Mouse (Mus musculus): ENCODE results near the gene Lyst.

DNA sequence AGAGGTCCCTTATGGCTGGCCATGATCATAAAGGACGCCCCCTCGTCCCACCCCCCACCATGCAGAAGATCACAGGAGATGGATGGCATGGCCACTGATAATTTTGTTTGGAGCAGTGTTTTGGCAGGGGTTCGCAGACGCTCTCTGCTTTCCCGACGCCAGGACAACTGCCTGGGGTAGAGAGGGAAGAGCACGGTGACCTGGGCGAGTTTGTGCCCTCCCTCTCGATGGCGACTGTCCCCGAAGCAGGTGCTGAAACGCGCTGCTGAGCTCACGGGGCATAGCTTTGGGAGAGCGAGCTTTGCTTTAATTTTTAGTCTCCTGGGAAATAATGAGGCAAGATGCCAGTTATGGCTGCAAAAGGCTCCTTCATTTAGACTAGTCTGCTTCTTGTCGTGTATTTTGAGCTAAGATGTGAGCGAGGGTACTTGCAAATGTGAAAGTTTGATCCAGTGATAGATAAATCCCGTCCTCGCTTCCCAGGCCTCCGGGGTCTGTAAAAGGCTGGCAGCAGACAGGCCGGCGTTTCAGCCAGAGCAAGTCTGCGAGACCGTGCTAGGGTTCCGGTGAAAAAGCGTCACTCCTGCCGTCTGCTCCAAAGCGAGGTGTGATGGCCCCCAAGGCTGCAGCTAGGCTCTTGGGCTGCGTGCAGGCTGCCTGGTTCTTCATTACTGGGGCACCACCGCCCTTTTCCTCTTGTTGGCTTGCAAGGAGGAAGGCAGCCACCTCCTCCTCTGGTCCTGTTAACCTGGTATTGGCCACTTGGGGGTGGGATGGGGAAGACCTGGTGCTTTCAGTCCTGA lies 195.0 kb downstream of the Lyst start:
- TF ChIP-seq TCF12 (IDR thresholded peaks at IDR 0.05; ENCODE audit: low read depth, low read length) (no peak), CTCF (IDR thresholded peaks at IDR 0.05 in 2 of 3, conservative IDR thresholded peaks at IDR 0.05 in 1 of 3; ENCODE audit: control insufficient read depth in 1 of 3, insufficient read depth in 1 of 3, low read depth in 2 of 3, low read length in 3 of 3, poor library complexity in 1 of 3, severe bottlenecking in 1 of 3) (no peak), MEF2A (IDR thresholded peaks at IDR 0.05; ENCODE audit: extremely low read depth, insufficient replicate concordance, low read depth, low read length, poor library complexity, severe bottlenecking) (no peak), RCOR1 (IDR thresholded peaks at IDR 0.05; ENCODE audit: low read depth, low read length) (no peak), POLR2A (IDR thresholded peaks at IDR 0.05; ENCODE audit: control insufficient read depth in 1 of 2, insufficient read depth in 1 of 2, low read depth in 1 of 2, low read length in 2 of 2, poor library complexity in 1 of 2) (no peak), EP300 (IDR thresholded peaks at IDR 0.05; ENCODE audit: low read depth in 1 of 2, low read length in 2 of 2) (no peak), CHD2 (IDR thresholded peaks at IDR 0.05; ENCODE audit: low read length) (no peak), MYB (IDR thresholded peaks at IDR 0.05; ENCODE audit: low read depth, low read length) (no peak), ZMIZ1 (IDR thresholded peaks at IDR 0.05; ENCODE audit: low read depth, low read length) (no peak), MXI1 (IDR thresholded peaks at IDR 0.05; ENCODE audit: low read depth, low read length) (no peak), GABPA (IDR thresholded peaks at IDR 0.05; ENCODE audit: low read depth, low read length) (no peak), MAFK (IDR thresholded peaks at IDR 0.05; ENCODE audit: borderline replicate concordance, low read depth, low read length) (no peak), SIN3A (IDR thresholded peaks at IDR 0.05; ENCODE audit: low read length) (no peak), KAT2A (conservative IDR thresholded peaks at IDR 0.05; ENCODE audit: low read depth, low read length) (no peak)
